Mouse (Mus musculus) right cerebral cortex, postnatal 10 days (tissue): ENCODE measurements around the gene Wdr82.
A peak's percentile ranks its signal among the peaks of the same experiment; 100 is the strongest.

Source experiments
- DNase-seq, 2 experiments: peaks; one replicate each; pipeline ENCODE4 v3.0.0; 2021; ENCODE audit warnings: low spot score in 2 of 2

The Wdr82 gene

DNA sequence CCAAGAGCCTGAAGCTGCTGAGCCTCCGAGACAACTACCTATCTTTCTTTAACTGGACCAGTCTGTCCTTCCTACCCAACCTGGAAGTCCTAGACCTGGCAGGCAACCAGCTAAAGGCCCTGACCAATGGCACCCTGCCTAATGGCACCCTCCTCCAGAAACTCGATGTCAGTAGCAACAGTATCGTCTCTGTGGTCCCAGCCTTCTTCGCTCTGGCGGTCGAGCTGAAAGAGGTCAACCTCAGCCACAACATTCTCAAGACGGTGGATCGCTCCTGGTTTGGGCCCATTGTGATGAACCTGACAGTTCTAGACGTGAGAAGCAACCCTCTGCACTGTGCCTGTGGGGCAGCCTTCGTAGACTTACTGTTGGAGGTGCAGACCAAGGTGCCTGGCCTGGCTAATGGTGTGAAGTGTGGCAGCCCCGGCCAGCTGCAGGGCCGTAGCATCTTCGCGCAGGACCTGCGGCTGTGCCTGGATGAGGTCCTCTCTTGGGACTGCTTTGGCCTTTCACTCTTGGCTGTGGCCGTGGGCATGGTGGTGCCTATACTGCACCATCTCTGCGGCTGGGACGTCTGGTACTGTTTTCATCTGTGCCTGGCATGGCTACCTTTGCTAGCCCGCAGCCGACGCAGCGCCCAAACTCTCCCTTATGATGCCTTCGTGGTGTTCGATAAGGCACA, 54.9 kb downstream of the Wdr82 start:
- DNase-seq = no peak

GRCm38 (mm10) chr9:106226151-106226682, 55.5 kb downstream of the Wdr82 start:
- peak; percentile 64 to 66 for DNase-seq

- no peak for DNase-seq
Measured at GRCm38 (mm10) chr9:106227790-106228429, 57.2 kb downstream of the Wdr82 start.

DNA sequence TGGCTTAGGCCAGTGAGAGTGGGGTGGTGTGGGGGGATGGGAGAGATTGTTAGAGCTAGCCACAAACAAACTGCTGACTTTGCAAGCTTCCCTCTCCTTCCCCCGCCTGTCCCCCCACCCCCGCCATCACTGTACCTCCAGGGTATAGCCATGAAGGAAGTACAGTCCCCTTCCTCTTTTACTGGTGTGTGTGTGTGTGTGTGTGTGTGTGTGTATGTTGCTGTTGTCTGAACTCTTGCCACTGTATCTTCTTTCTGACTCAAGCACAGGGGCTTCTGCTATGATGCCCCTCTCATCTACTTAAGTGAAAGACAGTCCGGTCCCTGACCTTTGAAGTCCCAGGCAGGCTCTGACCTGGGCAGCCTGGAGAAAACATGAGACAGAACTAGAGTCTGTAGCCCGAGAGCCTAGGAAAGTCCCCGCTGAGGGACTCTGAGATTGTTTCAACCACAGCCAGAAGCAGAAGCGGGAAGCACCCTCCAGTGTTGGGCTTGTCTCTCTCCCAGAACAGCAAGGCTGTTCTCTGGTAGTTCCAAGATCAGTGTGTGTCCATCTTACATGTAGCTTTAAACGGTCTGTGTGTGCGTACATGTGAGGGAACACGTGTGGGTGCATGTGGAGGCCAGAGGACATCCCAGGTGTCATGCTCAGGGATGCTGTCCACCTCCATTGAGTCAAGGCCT, 59.5 kb downstream of the Wdr82 start:
- no peak for DNase-seq

GRCm38 (mm10) chr9:106230734-106231106, 60.0 kb downstream of the Wdr82 start:
- DNase-seq = no peak

GRCm38 (mm10) chr9:106231220-106231619, 60.5 kb downstream of the Wdr82 start:
- DNase-seq = no peak

DNA sequence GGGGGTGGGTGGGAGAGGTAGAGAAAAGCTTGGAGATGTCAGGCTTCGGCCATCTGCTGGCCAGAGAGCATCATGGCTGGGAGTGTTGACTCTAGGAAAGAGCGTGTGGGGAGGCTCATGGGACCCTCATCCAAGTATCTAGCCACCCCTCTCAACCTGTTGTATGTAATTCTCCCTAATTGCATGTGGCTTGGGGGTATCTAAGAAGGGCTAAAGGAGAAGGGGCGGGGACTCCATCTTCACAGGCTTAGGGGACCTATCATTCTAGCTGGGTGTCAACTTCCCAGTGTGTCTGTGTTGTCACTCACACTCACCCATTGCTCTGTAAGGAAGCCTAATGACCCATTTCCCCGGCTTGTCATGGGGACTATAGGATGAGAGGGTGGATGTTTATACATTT, 61.1 kb downstream of the Wdr82 start:
- no peak for DNase-seq

- DNase-seq = no peak
Measured at GRCm38 (mm10) chr9:106232956-106233355, 62.2 kb downstream of the Wdr82 start.

- no peak for DNase-seq
Measured at GRCm38 (mm10) chr9:106233953-106234352, 63.2 kb downstream of the Wdr82 start.

GRCm38 (mm10) chr9:106235194-106235830, 64.6 kb downstream of the Wdr82 start:
- DNase-seq = no peak

DNA sequence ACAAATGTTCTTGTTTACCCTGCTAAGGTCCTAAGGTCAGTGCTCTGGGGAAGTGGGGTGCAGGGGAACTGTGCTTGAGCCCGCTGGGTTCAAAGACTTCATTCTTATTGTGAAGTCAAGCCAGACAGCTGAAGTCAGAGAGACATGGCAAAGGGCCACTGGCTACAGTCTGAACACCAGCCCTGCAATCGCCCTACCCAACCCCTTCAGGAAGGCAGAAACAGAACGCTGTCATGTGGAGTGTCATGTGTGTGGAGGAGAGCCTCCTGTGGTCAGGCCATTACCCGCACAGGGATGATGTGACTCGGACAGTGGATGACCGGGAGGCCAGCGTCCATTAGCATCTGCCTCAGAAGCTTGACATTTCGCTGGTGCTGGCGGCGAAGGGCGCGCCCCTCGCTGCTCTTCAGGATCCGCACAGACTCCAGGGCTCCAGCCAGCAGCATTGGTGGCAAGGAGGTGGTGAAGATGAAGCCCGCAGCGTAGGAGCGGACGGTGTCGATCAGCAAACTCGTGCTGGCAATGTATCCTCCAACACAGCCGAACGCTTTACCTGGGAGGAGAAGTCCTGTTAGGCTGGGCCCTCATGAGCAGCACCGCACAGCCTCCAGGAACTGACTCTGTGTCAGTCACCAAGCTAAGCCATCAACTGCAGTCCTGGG, 65.6 kb downstream of the Wdr82 start:
- no peak for DNase-seq

GRCm38 (mm10) chr9:106236818-106237211, 66.1 kb downstream of the Wdr82 start:
- no peak for DNase-seq

GRCm38 (mm10) chr9:106237401-106237800, 66.7 kb downstream of the Wdr82 start:
- DNase-seq = no peak

DNA sequence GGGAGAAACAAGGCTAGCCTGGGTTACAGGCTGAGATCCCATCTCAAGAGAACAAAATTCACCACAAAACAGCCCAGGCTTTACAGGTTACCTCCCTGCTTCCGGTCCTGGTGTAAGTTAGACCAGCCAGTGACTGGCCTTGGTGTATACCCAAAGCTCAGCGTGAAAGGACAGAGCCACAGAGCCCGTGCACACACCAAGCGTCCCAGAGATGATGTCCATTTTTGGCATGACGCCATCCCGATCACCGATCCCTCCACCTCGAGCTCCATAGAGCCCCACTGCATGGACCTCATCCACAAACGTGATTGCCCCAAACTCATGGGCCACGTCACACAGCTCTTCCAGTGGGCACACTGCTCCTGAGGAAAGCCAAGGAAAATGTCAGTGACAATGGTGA, 67.2 kb downstream of the Wdr82 start:
- DNase-seq = no peak
